Mouse (Mus musculus) left cerebral cortex, adult 2 months (tissue): ENCODE results near the gene Prf1. TPM values are rescaled to one million over a fixed set of nuclear protein-coding genes. Genes with fewer than 3 reads are reported as not detected.

ENCODE experiments used
- DNase-seq, 2 experiments: peaks; one replicate each; pipeline ENCODE4 v3.0.0; 2021 to 2022; ENCODE audit warnings: low spot score in 2 of 2, mixed read lengths in 1 of 2; ENCODE audit errors: extremely low spot score in 1 of 2
- H3K27ac ChIP-seq: fragments of 200-600 bp; 2 replicates; pipeline ENCODE4 v1.8.1; 2022
- H3K4me3 ChIP-seq: fragments of 200-600 bp; 2 replicates; pipeline ENCODE4 v1.8.1; 2022
- CTCF ChIP-seq: fragments of 200-600 bp; IDR thresholded peaks from 2 replicates; pipeline ENCODE4 v1.8.1; 2022; ENCODE audit warnings: antibody characterized with exemption, mild to moderate bottlenecking, moderate library complexity
- intact Hi-C: fragments of 180-260 bp; cut with DNase I; formaldehyde crosslinking; loops from one replicate; pipeline ENCODE4 v1.15.1; 2025
- total RNA-seq, 2 experiments: library from RNA; stranded (reverse); gene quantifications; 2 replicates each; pipeline ENCODE4 v1.2.3; 2021

Prf1 gene
- total RNA-seq, 2 experiments from 2014 or later = not detected

GRCm38 (mm10) chr10:61273081-61273843 lies 24.4 kb upstream of the Prf1 start, which contains the start of gene Adamts14:
Gene Adamts14 (minus strand): TSS chr10:61273438.
- intact Hi-C loops = loop anchor here (5.0 kb wide), 1 partner anchor 61 kb away; no protein-coding TSS in a partner anchor
- DNase-seq = no peak
- TF ChIP-seq CTCF = no peak
- peak within 1 kb of the TSS; percentile 40 for H3K4me3 ChIP-seq
- H3K27ac ChIP-seq = no peak within 1 kb of the TSS

GRCm38 (mm10) chr10:61273844-61274215 lies 23.8 kb upstream of the Prf1 start:
- no peak for DNase-seq
- TF ChIP-seq CTCF = no peak
- Histone ChIP-seq H3K27ac (no peak overlapping the region), H3K4me3 (no peak overlapping the region)
- intact Hi-C loops = loop anchor here (5.0 kb wide), 1 partner anchor 62 kb away; no protein-coding TSS in a partner anchor

- intact Hi-C loops = loop anchor here (5.0 kb wide), 1 partner anchor 62 kb away; no protein-coding TSS in a partner anchor
- DNase-seq = no peak
- H3K4me3 ChIP-seq = no peak overlapping the region
- TF ChIP-seq CTCF = no peak
- H3K27ac ChIP-seq = no peak overlapping the region
These were observed 23.1 kb upstream of the Prf1 start for GRCm38 (mm10) chr10:61274532-61274931.

GRCm38 (mm10) chr10:61275669-61276110 lies 21.9 kb upstream of the Prf1 start:
- no peak for DNase-seq
- no peak overlapping the region for H3K27ac ChIP-seq
- TF ChIP-seq CTCF = peak; percentile 65
- H3K4me3 ChIP-seq = no peak overlapping the region
- intact Hi-C loops = loop anchor here (5.0 kb wide), 1 partner anchor 62 kb away; no protein-coding TSS in a partner anchor

GRCm38 (mm10) chr10:61277051-61277450 lies 20.6 kb upstream of the Prf1 start:
- TF ChIP-seq CTCF = no peak
- Histone ChIP-seq H3K27ac (no peak overlapping the region), H3K4me3 (no peak overlapping the region)
- intact Hi-C loops = loop anchor here (5.0 kb wide), 1 partner anchor 60 kb away; no protein-coding TSS in a partner anchor
- no peak for DNase-seq

- TF ChIP-seq CTCF = no peak
- Histone ChIP-seq H3K4me3 (no peak overlapping the region), H3K27ac (no peak overlapping the region)
- DNase-seq = no peak
- intact Hi-C loops = loop anchor here (5.0 kb wide), 1 partner anchor 59 kb away; no protein-coding TSS in a partner anchor
These were observed 19.5 kb upstream of the Prf1 start for GRCm38 (mm10) chr10:61277918-61278674.

- H3K27ac ChIP-seq = no peak overlapping the region
- DNase-seq = no peak
- intact Hi-C loops = no loop called here
- H3K4me3 ChIP-seq = no peak overlapping the region
- TF ChIP-seq CTCF = no peak
These were observed 16.5 kb upstream of the Prf1 start for GRCm38 (mm10) chr10:61281115-61281514.

GRCm38 (mm10) chr10:61284309-61284708 lies 13.3 kb upstream of the Prf1 start:
- DNase-seq = no peak
- TF ChIP-seq CTCF = no peak
- no peak overlapping the region for H3K27ac ChIP-seq
- no peak overlapping the region for H3K4me3 ChIP-seq
- intact Hi-C loops = no loop called here

- TF ChIP-seq CTCF = no peak
- Histone ChIP-seq H3K4me3 (no peak overlapping the region), H3K27ac (no peak overlapping the region)
- intact Hi-C loops = no loop called here
- DNase-seq = no peak
These were observed 12.4 kb upstream of the Prf1 start for GRCm38 (mm10) chr10:61285271-61285670.

- no peak overlapping the region for H3K4me3 ChIP-seq
- no peak for DNase-seq
- intact Hi-C loops = no loop called here
- no peak overlapping the region for H3K27ac ChIP-seq
- TF ChIP-seq CTCF = no peak
These were observed 11.4 kb upstream of the Prf1 start for GRCm38 (mm10) chr10:61286246-61286645.

- intact Hi-C loops = no loop called here
- Histone ChIP-seq H3K4me3 (no peak overlapping the region), H3K27ac (no peak overlapping the region)
- TF ChIP-seq CTCF = no peak
- DNase-seq = no peak
These were observed 7.6 kb upstream of the Prf1 start for GRCm38 (mm10) chr10:61290016-61290415.

GRCm38 (mm10) chr10:61290479-61290878 lies 7.2 kb upstream of the Prf1 start:
- intact Hi-C loops = no loop called here
- TF ChIP-seq CTCF = no peak
- H3K4me3 ChIP-seq = no peak overlapping the region
- no peak overlapping the region for H3K27ac ChIP-seq
- no peak for DNase-seq
